Mouse (Mus musculus) bone marrow, adult 2 months (tissue): ENCODE results near the gene Spag8. TPM values are rescaled to one million over a fixed set of nuclear protein-coding genes. Genes with fewer than 3 reads are reported as not detected.
A peak's percentile ranks its signal among the peaks of the same experiment; 100 is the strongest.

Experiments
- H3K27ac ChIP-seq: fragments of 200-500 bp; 2 replicates; pipeline ENCODE4 v1.5.1; 2012; ENCODE audit warnings: low read depth, mild to moderate bottlenecking, control low read depth, inconsistent platforms, low read length; ENCODE audit not compliant: control insufficient read depth, poor library complexity, insufficient read depth
- H3K4me1 ChIP-seq: fragments of 200-500 bp; 2 replicates; pipeline ENCODE4 v1.6.1; 2011; ENCODE audit warnings: low read length; ENCODE audit not compliant: control insufficient read depth, insufficient read depth
- H3K4me3 ChIP-seq: fragments of 200-500 bp; replicated peaks from 2 replicates; pipeline ENCODE3; 2011; ENCODE audit warnings: mild to moderate bottlenecking, low read depth, low read length, control low read depth; ENCODE audit not compliant: control insufficient read depth
- CTCF ChIP-seq: fragments of 200-500 bp; IDR thresholded peaks from 2 replicates; pipeline ENCODE4 v1.5.1; 2011; ENCODE audit warnings: low read length, control low read depth; ENCODE audit not compliant: control insufficient read depth, insufficient read depth
- POLR2A ChIP-seq: fragments of 200-500 bp; IDR thresholded peaks from 2 replicates; pipeline ENCODE4 v1.6.1; 2011; ENCODE audit warnings: low read depth, mild to moderate bottlenecking, control low read depth, low read length, borderline replicate concordance; ENCODE audit not compliant: control insufficient read depth
- WGBS: fragments of 180-500 bp; shearing (Covaris S2); methylation state at CpG from one replicate; pipeline ENCODE4 v1.1.7; 2018; 5-methylcytosine and 5-hydroxymethylcytosine counted together
- polyA plus RNA-seq: library from polyadenylated mRNA; stranded (reverse); fragments of >200 nt; gene quantifications from 2 replicates; pipeline ENCODE4 v1.2.4, GENCODE M21; 2011; ENCODE audit warnings: low replicate concordance; ENCODE audit not compliant: missing spikeins, insufficient read depth, insufficient read length

Gene Spag8
- polyA plus RNA-seq, 1 experiment = 3.0 TPM

GRCm38 (mm10) chr4:43679416-43680043 is 26.1 kb upstream of the Spag8 start:
- WGBS = 79% methylated on average over 7 of the region's 7 CpGs
- H3K4me1 ChIP-seq = no peaks in the 10 kb centered on the region
- H3K27ac ChIP-seq = no peak overlapping the region
- H3K4me3 ChIP-seq = no peak overlapping the region
- TF ChIP-seq CTCF (no peak), POLR2A (no peak)

- H3K4me1 ChIP-seq = no peaks in the 10 kb centered on the region
- no peak overlapping the region for H3K4me3 ChIP-seq
- H3K27ac ChIP-seq = no peak overlapping the region
- TF ChIP-seq CTCF = no peak
- TF ChIP-seq POLR2A = no peak
- 86% methylated on average over 6 of the region's 6 CpGs for WGBS
Measured at GRCm38 (mm10) chr4:43678541-43678940, 25.1 kb upstream of the Spag8 start.

GRCm38 (mm10) chr4:43675608-43676007 is 22.2 kb upstream of the Spag8 start:
- 70% methylated on average over 4 of the region's 4 CpGs for WGBS
- TF ChIP-seq CTCF = no peak
- TF ChIP-seq POLR2A = no peak
- Histone ChIP-seq H3K4me1 (no peaks in the 10 kb centered on the region), H3K27ac (no peak overlapping the region), H3K4me3 (no peak overlapping the region)

GRCm38 (mm10) chr4:43674974-43675373 is 21.6 kb upstream of the Spag8 start:
- Histone ChIP-seq H3K4me3 (no peak overlapping the region), H3K27ac (no peak overlapping the region), H3K4me1 (no peaks in the 10 kb centered on the region)
- TF ChIP-seq POLR2A (no peak), CTCF (no peak)
- WGBS = 76% methylated on average over 5 of the region's 5 CpGs

GRCm38 (mm10) chr4:43673703-43674102 is 20.3 kb upstream of the Spag8 start:
- Histone ChIP-seq H3K4me3 (no peak overlapping the region), H3K27ac (no peak overlapping the region), H3K4me1 (peaks cover under 1% of the 10 kb centered on the region; the same call in 1 of the 2 replicates)
- TF ChIP-seq POLR2A (no peak), CTCF (no peak)
- WGBS = 82% methylated on average over 8 of the region's 8 CpGs

- Histone ChIP-seq H3K4me1 (peaks cover 1% of the 10 kb centered on the region; the same call in 1 of the 2 replicates), H3K27ac (no peak overlapping the region), H3K4me3 (no peak overlapping the region)
- 27% methylated on average over 2 of the region's 2 CpGs for WGBS
- TF ChIP-seq POLR2A = no peak
- TF ChIP-seq CTCF = peak; percentile 74
Measured at GRCm38 (mm10) chr4:43672070-43672469, 18.7 kb upstream of the Spag8 start.

- 2% methylated on average over 25 of the region's 25 CpGs for WGBS
- peaks cover 1% of the 10 kb centered on the region; the same call in 1 of the 2 replicates for H3K4me1 ChIP-seq
Measured at GRCm38 (mm10) chr4:43669428-43669794, 16.0 kb upstream of the Spag8 start.

GRCm38 (mm10) chr4:43668782-43669427 is 15.5 kb upstream of the Spag8 start, which contains the start of the genes Tmem8b and Fam221b:
Tmem8b (plus strand) TSS chr4:43668971.
Fam221b (minus strand) TSS chr4:43669145.
- WGBS = 3% methylated on average over 41 of the region's 41 CpGs
- TF ChIP-seq POLR2A (peak; percentile 27; the same call in 1 of the 2 replicates), CTCF (no peak)

More at GRCm38 (mm10) chr4:43669428-43669794, 16.0 kb upstream of the Spag8 start:
- H3K4me3 ChIP-seq = peak overlapping the region; percentile 59
- H3K27ac ChIP-seq = no peak overlapping the region
- no peak for TF ChIP-seq CTCF

GRCm38 (mm10) chr4:43666412-43666811 is 13.0 kb upstream of the Spag8 start:
- no peak overlapping the region for H3K4me3 ChIP-seq
- H3K27ac ChIP-seq = no peak overlapping the region
- TF ChIP-seq POLR2A (no peak), CTCF (peak; percentile 25; the same call in 1 of the 2 replicates)
- H3K4me1 ChIP-seq = peaks cover 1% of the 10 kb centered on the region; the same call in 1 of the 2 replicates
- 24% methylated on average over 4 of the region's 4 CpGs for WGBS

More at GRCm38 (mm10) chr4:43668782-43669427, 15.5 kb upstream of the Spag8 start, which contains the start of the genes Tmem8b and Fam221b:
- H3K27ac ChIP-seq = no peak within 1 kb of the TSS; the same call in 1 of the 2 replicates
- H3K4me1 ChIP-seq = peaks cover 1% of the 10 kb centered on the region; the same call in 1 of the 2 replicates
- H3K4me3 ChIP-seq = peak within 1 kb of the TSS; percentile 59
